Mouse (Mus musculus) liver, embryonic 13.5 days (tissue): ENCODE results near the gene Diras1. TPM values are rescaled to one million over a fixed set of nuclear protein-coding genes. Genes with fewer than 3 reads are reported as not detected.
"Not testable (repeated sequence)": the region's sequence is repeated elsewhere in the genome, so short reads cannot be mapped to it uniquely, and the experiment has no call there.

ENCODE experiments used
- ATAC-seq: fragments of 200-750 bp; cut with Nextera tagmentation; 2 replicates; pipeline ENCODE4 v1.8.0; 2017; ENCODE audit warnings: low read depth, mild to moderate bottlenecking, moderate number of reproducible peaks, moderate library complexity
- DNase-seq: peaks from one replicate; pipeline ENCODE4 v3.0.0; 2022
- H3K27ac ChIP-seq: fragments of 300-500 bp; sonication (generic); 2 replicates; pipeline ENCODE4 v1.5.1; 2015; ENCODE audit warnings: moderate library complexity, mild to moderate bottlenecking, inconsistent platforms
- H3K27me3 ChIP-seq: fragments of 300-500 bp; sonication (generic); 2 replicates; pipeline ENCODE4 v1.6.1; 2015; ENCODE audit warnings: mild to moderate bottlenecking, inconsistent platforms
- H3K36me3 ChIP-seq: fragments of 300-500 bp; sonication (generic); 2 replicates; pipeline ENCODE4 v1.6.1; 2015; ENCODE audit warnings: mild to moderate bottlenecking, inconsistent platforms
- H3K4me1 ChIP-seq: fragments of 300-500 bp; sonication (generic); replicated peaks from 2 replicates; pipeline ENCODE4 v1.6.1; 2015; ENCODE audit warnings: inconsistent platforms
- H3K4me2 ChIP-seq: fragments of 300-500 bp; sonication (generic); 2 replicates; pipeline ENCODE4 v1.6.1; 2015; ENCODE audit warnings: inconsistent platforms, mild to moderate bottlenecking, moderate library complexity
- H3K4me3 ChIP-seq: fragments of 300-500 bp; sonication (generic); replicated peaks from 2 replicates; pipeline ENCODE4 v1.5.1; 2015; ENCODE audit warnings: mild to moderate bottlenecking, inconsistent platforms
- H3K9ac ChIP-seq: fragments of 300-500 bp; sonication (generic); 2 replicates; pipeline ENCODE4 v1.6.1; 2015; ENCODE audit warnings: mild to moderate bottlenecking, inconsistent platforms
- H3K9me3 ChIP-seq: fragments of 300-500 bp; sonication (generic); replicated peaks from 2 replicates; pipeline ENCODE4 v1.6.1; 2016; ENCODE audit warnings: inconsistent platforms
- WGBS: fragments of 180-500 bp; shearing (Covaris S2); methylation state at CpG from one replicate; pipeline ENCODE4 v1.1.7; 2015; ENCODE audit not compliant: insufficient replicate concordance; 5-methylcytosine and 5-hydroxymethylcytosine counted together
- polyA plus RNA-seq: library from polyadenylated mRNA; unstranded; fragments of >200 nt; fragmentation: Nextera tagmentation; extraction: Ambion mirVana; gene quantifications from 2 replicates; pipeline ENCODE4 v1.2.1, GENCODE M21; 2015

The Diras1 gene
- 0.06 TPM in 1 of 2 replicates, not detected in the other for polyA plus RNA-seq

DNA sequence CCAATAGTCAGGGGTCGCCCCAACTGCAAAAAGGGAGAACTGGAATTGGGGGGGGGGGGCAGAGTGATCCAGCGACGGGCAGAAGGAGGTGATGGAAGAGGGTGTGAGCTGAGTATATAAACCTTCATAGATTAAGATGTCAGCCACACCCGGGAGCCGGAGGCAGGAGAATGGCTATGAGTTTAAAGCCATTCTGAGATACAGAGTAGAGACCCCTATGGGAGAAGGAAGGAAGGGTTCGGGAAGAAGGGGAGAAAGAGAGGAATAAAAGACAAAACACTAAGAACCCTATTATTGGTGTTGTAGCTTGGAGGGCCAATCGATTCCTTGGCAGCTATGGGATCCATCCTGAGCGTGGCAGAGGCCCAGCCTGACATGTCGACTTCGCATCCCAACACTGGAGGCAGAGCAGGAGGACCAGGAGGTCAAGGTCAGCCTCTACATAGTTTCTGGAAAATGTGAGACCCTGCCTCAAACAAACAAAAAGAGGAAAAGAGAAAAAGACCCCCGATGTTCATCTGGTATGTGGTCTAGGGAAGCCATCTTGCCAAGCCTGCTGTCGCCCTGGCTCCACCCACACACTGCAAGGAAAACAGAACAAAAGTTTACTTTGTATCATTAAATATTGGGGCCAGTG is at the start of gene Diras1:
TSS of gene Diras1 (minus strand) at position 24 of the 637 bp plus-strand sequence.
- Histone ChIP-seq H3K27me3 (peaks cover 57% of the 10 kb centered on the region), H3K9me3 (no peaks in the 10 kb centered on the region), H3K9ac (no peak within 1 kb of the TSS), H3K4me1 (peaks cover 13% of the 10 kb centered on the region), H3K4me3 (peak within 1 kb of the TSS; percentile 20; the same call in 1 of the 2 replicates), H3K36me3 (no peaks in the 10 kb centered on the region), H3K4me2 (peak within 1 kb of the TSS; percentile 51), H3K27ac (no peak within 1 kb of the TSS)
- DNase-seq (no peak), ATAC-seq (no peak)
- WGBS: 49% methylated on average over 12 of the region's 12 CpGs

DNA sequence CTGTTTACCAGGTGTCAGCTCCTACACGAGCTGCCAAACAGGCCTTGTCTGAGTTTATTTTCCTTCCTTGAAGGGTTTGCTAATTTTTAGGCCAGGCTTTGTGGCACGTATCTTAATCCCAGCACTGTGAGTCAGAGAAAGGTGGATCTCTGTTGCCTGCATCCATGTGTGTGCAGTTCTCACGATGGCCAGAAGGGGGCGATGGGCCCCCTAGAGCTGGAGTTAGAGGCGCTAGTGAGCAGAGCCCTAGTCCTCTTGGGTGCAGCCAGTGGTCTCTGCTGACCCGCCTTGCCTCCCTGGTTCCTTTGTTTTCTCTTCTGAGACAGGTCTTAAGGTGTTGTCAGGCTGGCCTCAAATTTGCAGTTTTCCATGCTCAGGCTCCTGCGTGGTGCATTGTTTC is 48.0 kb upstream of the Diras1 start:
- Histone ChIP-seq H3K4me1 (peaks cover 33% of the 10 kb centered on the region), H3K36me3 (peaks cover 55% of the 10 kb centered on the region), H3K4me2 (no peak overlapping the region), H3K4me3 (no peak overlapping the region), H3K27me3 (no peaks in the 10 kb centered on the region), H3K9me3 (no peaks in the 10 kb centered on the region), H3K9ac (no peak overlapping the region), H3K27ac (no peak overlapping the region)
- 56% methylated on average over 7 of the region's 7 CpGs for WGBS
- DNase-seq: no peak
- no peak for ATAC-seq

DNA sequence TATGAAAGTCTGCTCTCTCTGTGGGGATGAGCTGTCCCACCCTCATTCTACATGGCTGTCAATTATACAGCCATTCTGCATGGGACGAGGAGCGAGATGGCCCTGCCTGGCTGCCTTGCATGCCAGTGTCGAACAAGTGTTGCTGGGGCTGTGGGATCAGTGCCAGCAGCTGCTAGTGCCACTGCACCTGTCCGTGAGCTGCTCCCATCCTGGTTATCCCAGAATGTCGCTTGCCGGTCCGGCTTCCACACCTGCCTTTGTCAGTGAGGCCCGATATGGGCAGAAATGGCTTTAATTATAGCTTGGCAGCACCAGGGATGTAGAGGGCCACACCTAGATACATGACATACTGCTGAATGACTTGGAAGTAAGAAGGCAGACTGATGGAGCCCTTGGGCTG is 46.8 kb upstream of the Diras1 start:
- WGBS: 84% methylated on average over 8 of the region's 8 CpGs
- Histone ChIP-seq H3K9me3 (no peaks in the 10 kb centered on the region), H3K36me3 (peaks cover 43% of the 10 kb centered on the region), H3K27me3 (peaks cover 4% of the 10 kb centered on the region; the same call in 1 of the 2 replicates), H3K9ac (no peak overlapping the region), H3K4me1 (peaks cover 33% of the 10 kb centered on the region), H3K4me3 (no peak overlapping the region), H3K4me2 (no peak overlapping the region), H3K27ac (no peak overlapping the region)
- DNase-seq: no peak
- no peak for ATAC-seq

DNA sequence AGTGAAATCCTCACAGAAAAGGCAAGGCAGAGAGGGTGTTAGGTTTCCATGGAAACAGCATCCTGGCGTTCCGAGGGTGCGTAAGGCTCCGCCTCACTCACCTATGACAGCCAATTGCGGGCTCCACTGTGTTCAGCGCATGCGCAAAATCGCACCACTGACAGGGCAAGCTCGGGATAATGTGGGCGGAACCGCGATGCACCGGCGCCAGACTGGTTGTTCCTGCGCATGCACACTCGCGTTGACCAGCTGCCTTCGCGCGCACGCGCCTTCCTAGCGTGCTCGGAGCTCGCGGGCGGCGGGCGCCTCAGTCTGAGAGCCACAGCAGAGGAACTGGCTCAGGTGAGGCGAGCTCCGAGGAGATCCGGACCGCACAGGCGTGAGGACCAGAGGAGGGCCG is 44.4 kb upstream of the Diras1 start, which contains the start of gene Thop1:
TSS of gene Thop1 (plus strand) at position 200 of the 400 bp plus-strand sequence.
- peaks cover 33% of the 10 kb centered on the region for H3K4me1 ChIP-seq
- whole genome bisulfite sequencing: under 1% methylated on average over 35 of the region's 35 CpGs
- DNase-seq (peak; percentile 99), ATAC-seq (peak; percentile 95)
- peak within 1 kb of the TSS; percentile 74 for H3K4me3 ChIP-seq
- H3K9me3 ChIP-seq: no peaks in the 10 kb centered on the region
- peak within 1 kb of the TSS; percentile 93 for H3K4me2 ChIP-seq
- peaks cover 4% of the 10 kb centered on the region; the same call in 1 of the 2 replicates for H3K27me3 ChIP-seq
- H3K27ac ChIP-seq: peak within 1 kb of the TSS; percentile 51; the same call in 1 of the 2 replicates
- H3K36me3 ChIP-seq: peaks cover 23% of the 10 kb centered on the region
- peak within 1 kb of the TSS; percentile 84 for H3K9ac ChIP-seq

DNA sequence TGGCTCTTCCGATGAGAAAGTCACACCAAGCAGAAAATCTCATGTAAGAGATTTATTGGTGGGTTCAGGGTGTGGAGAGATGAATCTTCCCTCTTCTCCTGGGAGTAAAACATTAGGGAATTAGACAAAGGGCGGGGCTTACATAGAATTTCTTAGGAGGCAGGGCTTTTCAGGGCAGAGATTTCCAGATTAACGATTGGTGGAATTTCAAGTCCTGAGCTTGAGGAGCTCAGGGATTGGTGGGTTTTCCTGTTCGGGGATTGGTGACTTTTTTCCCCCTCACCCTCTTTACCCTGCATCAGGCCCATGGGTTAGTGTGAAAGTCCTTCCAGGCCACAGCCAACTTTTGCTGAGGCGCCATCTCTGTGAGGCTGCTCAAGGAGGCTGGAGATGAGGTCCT is 43.2 kb upstream of the Diras1 start:
- Histone ChIP-seq H3K9me3 (no peaks in the 10 kb centered on the region), H3K9ac (no peak overlapping the region), H3K4me3 (no peak overlapping the region), H3K4me2 (no peak overlapping the region), H3K4me1 (peaks cover 33% of the 10 kb centered on the region), H3K27me3 (peaks cover 4% of the 10 kb centered on the region; the same call in 1 of the 2 replicates), H3K27ac (no peak overlapping the region), H3K36me3 (peaks cover 11% of the 10 kb centered on the region)
- DNase-seq: no peak
- 68% methylated on average over 5 of the region's 5 CpGs for WGBS
- no peak for ATAC-seq

DNA sequence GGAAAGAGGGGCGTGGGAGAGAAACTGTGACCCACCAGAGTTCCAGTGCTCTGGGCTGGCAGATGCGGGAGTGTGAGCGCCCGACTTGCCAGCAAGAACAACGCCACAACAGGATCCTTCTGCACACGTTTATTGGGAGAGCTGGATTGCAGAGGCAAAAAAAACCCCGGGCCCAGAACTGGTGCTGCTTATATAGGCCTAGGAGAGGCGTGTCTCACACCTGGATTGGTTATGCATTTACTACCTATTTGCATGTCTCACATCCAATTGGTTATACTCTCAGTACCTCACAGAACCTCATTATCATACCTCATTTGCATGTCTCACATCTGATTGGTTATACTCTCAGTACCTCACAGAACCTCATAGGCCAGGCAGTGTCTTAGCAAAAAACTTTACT is 39.1 kb upstream of the Diras1 start:
- DNase-seq, H3K4me1 ChIP-seq, H3K9me3 ChIP-seq, ATAC-seq, H3K27me3 ChIP-seq, H3K27ac ChIP-seq, H3K4me3 ChIP-seq, H3K36me3 ChIP-seq, H3K9ac ChIP-seq, H3K4me2 ChIP-seq: not testable (repeated sequence)
- 69% methylated on average over 8 of the region's 8 CpGs for WGBS

DNA sequence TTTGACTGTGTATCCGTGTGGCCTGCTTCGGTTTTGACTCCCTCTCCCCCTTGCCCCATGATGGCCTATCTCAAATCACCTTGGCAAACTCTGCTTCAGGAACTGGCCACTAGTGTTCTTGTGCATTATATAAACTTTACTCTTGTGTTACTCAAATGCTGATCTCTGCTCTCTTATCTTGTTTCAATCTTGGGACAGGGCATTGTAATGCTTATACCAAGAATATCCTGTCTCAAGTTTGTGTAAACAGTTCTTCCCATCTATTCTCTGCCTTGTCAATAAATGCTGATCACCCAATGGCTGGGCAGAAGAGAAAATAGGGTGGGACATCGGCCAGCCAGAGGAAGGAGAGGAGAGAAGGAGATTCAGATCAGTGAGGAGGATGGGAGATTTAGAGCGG is 37.2 kb upstream of the Diras1 start:
- no peaks in the 10 kb centered on the region for H3K9me3 ChIP-seq
- DNase-seq (no peak), ATAC-seq (no peak)
- no peak overlapping the region for H3K4me3 ChIP-seq
- H3K27ac ChIP-seq: no peak overlapping the region
- 51% methylated on average over 4 of the region's 4 CpGs for WGBS
- peaks cover 20% of the 10 kb centered on the region for H3K4me1 ChIP-seq
- no peaks in the 10 kb centered on the region for H3K27me3 ChIP-seq
- H3K4me2 ChIP-seq: no peak overlapping the region
- H3K9ac ChIP-seq: no peak overlapping the region
- H3K36me3 ChIP-seq: no peaks in the 10 kb centered on the region

DNA sequence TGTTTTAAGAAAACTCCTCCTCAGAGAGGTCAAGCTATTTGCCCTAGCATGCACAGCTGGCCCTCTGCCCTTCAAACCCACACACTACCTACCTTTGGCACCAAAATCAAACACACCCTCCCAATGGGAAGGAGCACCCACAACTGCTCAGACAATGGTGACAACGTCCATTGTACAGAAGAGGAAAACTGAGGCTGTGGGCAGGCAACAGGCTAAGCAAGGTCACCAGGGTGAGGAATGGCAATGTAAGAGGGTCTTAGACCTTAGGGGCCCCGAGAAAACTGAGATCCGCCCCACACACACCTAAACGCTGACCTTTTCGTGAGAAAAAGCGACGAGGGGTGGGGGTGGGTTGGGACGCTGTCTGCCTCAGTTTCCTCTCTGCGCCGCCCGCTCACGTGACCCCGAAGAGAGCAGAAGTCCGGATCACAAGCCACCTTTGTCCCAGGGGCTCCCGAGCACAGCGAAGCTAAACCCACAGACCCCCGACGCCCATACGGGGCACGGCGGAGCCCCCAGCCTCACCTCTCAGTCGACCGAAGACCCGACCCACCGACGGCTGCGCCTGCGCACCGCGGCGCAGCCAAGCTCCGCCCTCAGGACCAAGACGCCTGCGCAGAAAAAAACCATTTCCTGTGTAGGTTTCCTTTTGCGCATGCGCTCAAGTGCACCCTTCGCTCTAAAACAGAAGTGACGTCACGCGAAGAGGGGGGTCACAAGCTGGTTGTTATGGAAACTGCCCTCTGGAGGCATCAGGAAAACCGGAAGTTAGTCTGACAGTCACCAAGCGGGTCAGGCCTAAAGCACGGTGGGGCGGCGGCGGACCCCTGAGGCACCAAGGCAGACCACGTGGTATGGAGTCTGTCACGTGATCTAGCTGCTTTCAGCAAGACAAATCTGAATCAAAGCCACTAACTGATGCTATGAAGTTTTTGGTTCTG is 34.4 kb upstream of the Diras1 start, which contains the start of gene Sgta:
TSS of gene Sgta (minus strand) at position 579 of the 941 bp plus-strand sequence.
- peak within 1 kb of the TSS; percentile 80 for H3K4me3 ChIP-seq
- peak; percentile 94 for DNase-seq
- H3K9ac ChIP-seq: peak within 1 kb of the TSS; percentile 78
- H3K4me1 ChIP-seq: peaks cover 32% of the 10 kb centered on the region
- H3K4me2 ChIP-seq: peak within 1 kb of the TSS; percentile 73
- H3K27ac ChIP-seq: peak within 1 kb of the TSS; percentile 72
- no peaks in the 10 kb centered on the region for H3K27me3 ChIP-seq
- H3K36me3 ChIP-seq: peaks cover 3% of the 10 kb centered on the region; the same call in 1 of the 2 replicates
- peak; percentile 82 for ATAC-seq
- H3K9me3 ChIP-seq: no peaks in the 10 kb centered on the region
- WGBS: under 1% methylated on average over 48 of the region's 48 CpGs

DNA sequence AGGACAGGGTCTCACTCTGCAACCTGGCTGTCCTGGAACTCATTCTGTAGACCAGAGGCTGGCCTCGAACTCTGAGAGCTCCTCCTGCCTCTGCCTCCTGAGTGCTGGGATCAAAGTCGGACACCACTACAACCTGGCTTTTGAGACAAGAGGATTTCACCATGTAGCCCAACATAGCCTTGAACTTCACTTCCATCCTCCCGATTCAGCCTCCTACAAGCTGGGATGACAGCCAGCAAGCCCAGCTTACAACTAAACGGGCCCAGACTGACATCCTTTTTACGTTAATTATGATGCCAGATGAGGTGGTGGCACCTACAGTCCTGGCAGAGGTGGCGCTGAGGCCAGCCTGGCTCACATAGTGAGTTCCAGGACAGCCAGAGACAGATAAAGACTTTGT is 33.4 kb upstream of the Diras1 start:
- Histone ChIP-seq H3K4me3 (peak overlapping the region; percentile 80), H3K9me3 (no peaks in the 10 kb centered on the region), H3K27me3 (no peaks in the 10 kb centered on the region), H3K4me2 (peak overlapping the region; percentile 73), H3K36me3 (peaks cover 3% of the 10 kb centered on the region; the same call in 1 of the 2 replicates), H3K27ac (peak overlapping the region; percentile 72), H3K9ac (peak overlapping the region; percentile 78), H3K4me1 (peaks cover 32% of the 10 kb centered on the region)
- DNase-seq (no peak), ATAC-seq (no peak)
- WGBS: 78% methylated on average over 6 of the region's 6 CpGs

DNA sequence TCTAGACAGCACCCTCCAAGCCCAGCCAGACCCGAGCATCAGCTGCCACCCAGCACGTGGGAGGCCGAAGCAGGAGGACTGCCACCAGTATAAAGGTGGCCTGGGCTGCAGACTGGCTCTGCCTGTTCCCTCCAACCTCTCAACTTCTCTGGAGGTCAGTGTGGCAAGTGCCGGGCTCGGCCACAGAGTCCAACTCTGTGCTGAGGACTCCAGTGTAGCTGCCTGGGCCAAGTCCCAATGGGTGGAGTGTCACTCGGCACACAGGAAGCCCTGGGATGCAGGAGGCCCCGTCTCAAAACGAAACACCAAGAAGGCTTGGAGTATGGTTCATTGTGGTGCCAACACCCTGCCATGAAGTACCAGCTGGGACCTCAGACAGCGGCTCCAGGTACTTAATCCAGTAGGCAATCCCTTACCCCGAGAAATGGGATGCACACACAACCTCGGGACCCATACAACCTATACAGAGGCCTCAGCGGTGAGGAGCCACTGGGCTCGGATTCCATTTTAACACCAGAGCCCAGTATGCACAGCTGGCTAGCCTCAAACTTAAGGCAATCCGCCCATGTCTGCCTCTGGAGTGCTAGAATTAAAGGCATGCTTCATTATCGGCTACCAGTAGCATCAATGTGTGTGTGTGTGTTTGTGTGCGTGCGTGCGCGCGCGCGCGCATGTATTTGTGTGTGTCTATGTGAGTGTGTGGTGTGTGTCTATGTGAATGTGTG is 32.1 kb upstream of the Diras1 start:
- Histone ChIP-seq H3K4me3 (no peak overlapping the region), H3K27ac (no peak overlapping the region), H3K27me3 (no peaks in the 10 kb centered on the region), H3K4me2 (no peak overlapping the region), H3K9me3 (no peaks in the 10 kb centered on the region), H3K4me1 (peaks cover 37% of the 10 kb centered on the region), H3K36me3 (peaks cover 3% of the 10 kb centered on the region; the same call in 1 of the 2 replicates), H3K9ac (peak overlapping the region; percentile 78; the same call in 1 of the 2 replicates)
- 88% methylated on average over 23 of the region's 23 CpGs for WGBS
- no peak for ATAC-seq
- DNase-seq: no peak
